Mouse (Mus musculus) brain, adult 2 months (tissue): Measurements from ENCODE around the gene Rnf13.
A peak's percentile ranks its signal among the peaks of the same experiment; 100 is the strongest.
"Not testable (repeated sequence)": the region's sequence is repeated elsewhere in the genome, so short reads cannot be mapped to it uniquely, and the experiment has no call there.

Experiments used
- DNase-seq: peaks from one replicate; pipeline ENCODE4 v3.0.0; 2011; ENCODE audit warnings: low read depth, low spot score

Gene Rnf13

GRCm38 (mm10) chr3:57735511-57736370 lies at the start of gene Rnf13:
Gene Rnf13, plus strand, starts transcription at chr3:57736062.
- DNase-seq = peak; percentile 98

- DNase-seq = no peak
Observed at GRCm38 (mm10) chr3:57691772-57692171, 44.1 kb upstream of the Rnf13 start.

GRCm38 (mm10) chr3:57692719-57693118 lies 43.1 kb upstream of the Rnf13 start, which contains the start of gene Ankub1:
Gene Ankub1, minus strand, starts transcription at chr3:57692799.
- peak; percentile 83 for DNase-seq

GRCm38 (mm10) chr3:57696249-57696648 lies 39.6 kb upstream of the Rnf13 start:
- DNase-seq = no peak

- no peak for DNase-seq
Observed at GRCm38 (mm10) chr3:57696779-57697178, 39.1 kb upstream of the Rnf13 start.

GRCm38 (mm10) chr3:57714151-57714550 lies 21.7 kb upstream of the Rnf13 start:
- DNase-seq = no peak

- DNase-seq = no peak
Observed at GRCm38 (mm10) chr3:57732206-57732915, 3.5 kb upstream of the Rnf13 start.

- peak; percentile 12 for DNase-seq
Observed at GRCm38 (mm10) chr3:57736419-57737095, 695 bp downstream of the Rnf13 start.

- DNase-seq = no peak
Observed at GRCm38 (mm10) chr3:57739830-57740229, 4.0 kb downstream of the Rnf13 start.

GRCm38 (mm10) chr3:57748576-57749267 lies 12.9 kb downstream of the Rnf13 start:
- no peak for DNase-seq

GRCm38 (mm10) chr3:57776915-57777314 lies 41.1 kb downstream of the Rnf13 start:
- peak; percentile 53 for DNase-seq

- DNase-seq = peak; percentile 25
Observed at GRCm38 (mm10) chr3:57788472-57788871, 52.6 kb downstream of the Rnf13 start.

GRCm38 (mm10) chr3:57789005-57789962 lies 53.4 kb downstream of the Rnf13 start:
- DNase-seq = no peak

GRCm38 (mm10) chr3:57791104-57791503 lies 55.2 kb downstream of the Rnf13 start:
- no peak for DNase-seq

- not testable (repeated sequence) for DNase-seq
Observed at GRCm38 (mm10) chr3:57795071-57795470, 59.2 kb downstream of the Rnf13 start.

- peak; percentile 56 for DNase-seq
Observed at GRCm38 (mm10) chr3:57815447-57815846, 79.6 kb downstream of the Rnf13 start.

- peak; percentile 54 for DNase-seq
Observed at GRCm38 (mm10) chr3:57825866-57826265, 90.0 kb downstream of the Rnf13 start.

- no peak for DNase-seq
Observed at GRCm38 (mm10) chr3:57833585-57833984, 97.7 kb downstream of the Rnf13 start.

- no peak for DNase-seq
Observed at GRCm38 (mm10) chr3:57836911-57837310, 101.0 kb downstream of the Rnf13 start.

- peak; percentile 27 for DNase-seq
Observed at GRCm38 (mm10) chr3:57843775-57844174, 107.9 kb downstream of the Rnf13 start.
